Comparison of ENCODE assay signal across 17 mouse cellular contexts in genomic region chr4:102530797-102531196, GRCm38 (mm10).
"Had no signal": no experiment of that assay in that cellular context is flagged by ENCODE, and none has a peak within 500 bp of the region (broad histone marks: within the 10 kb centered on the region; RNA-seq: fewer than 3 reads in every experiment).

No protein-coding gene starts in this region.

- H3K9ac ChIP-seq: neural tube, embryonic 12.5 days; neural tube, embryonic 13.5 days; neural tube, embryonic 15.5 days; stomach, embryonic 15.5 days had no signal

- H3K27ac ChIP-seq: neural tube, embryonic 12.5 days; neural tube, embryonic 13.5 days; neural tube, embryonic 15.5 days; stomach, embryonic 15.5 days; stomach, postnatal 0 days had no signal

- H3K36me3 ChIP-seq: neural tube, embryonic 12.5 days; neural tube, embryonic 13.5 days; neural tube, embryonic 15.5 days; stomach, embryonic 15.5 days had no signal

- H3K4me2 ChIP-seq: neural tube, embryonic 12.5 days; neural tube, embryonic 13.5 days; neural tube, embryonic 15.5 days; stomach, embryonic 15.5 days had no signal

- H3K4me3 ChIP-seq: neural tube, embryonic 12.5 days; neural tube, embryonic 13.5 days; neural tube, embryonic 15.5 days; stomach, embryonic 15.5 days had no signal

- DNase-seq: retina, postnatal 1 day; right cerebral cortex, adult 18-20 months; right cerebral cortex, postnatal 14 days; right cerebral cortex, postnatal 25 days; right cerebral cortex, postnatal 4 days; spleen, adult 18-20 months; thymus, adult 18-20 months; thymus, adult 2 months; thymus, postnatal 14 days; thymus, postnatal 25 days; thymus, postnatal 36 days; thymus, postnatal 4 days had no signal

- H3K9me3 ChIP-seq: neural tube, embryonic 12.5 days; neural tube, embryonic 13.5 days; neural tube, embryonic 15.5 days; stomach, embryonic 15.5 days had no signal

- H3K27me3 ChIP-seq: neural tube, embryonic 12.5 days; neural tube, embryonic 13.5 days; neural tube, embryonic 15.5 days; stomach, embryonic 15.5 days had no signal
